Mouse (Mus musculus) embryonic fibroblast, embryonic 13.5 days (primary cell): ENCODE data around the gene a.
"Not testable (repeated sequence)": the region's sequence is repeated elsewhere in the genome, so short reads cannot be mapped to it uniquely, and the experiment has no call there.

Source experiments
- CTCF ChIP-seq: IDR thresholded peaks from 2 replicates; pipeline ENCODE4 v1.5.1; 2011; ENCODE audit warnings: mild to moderate bottlenecking, control low read depth, low read length, moderate library complexity, borderline replicate concordance; ENCODE audit not compliant: insufficient read depth
- POLR2A ChIP-seq: IDR thresholded peaks from 2 replicates; pipeline ENCODE4 v1.6.1; 2011; ENCODE audit warnings: low read depth, mild to moderate bottlenecking, control low read depth, low read length, moderate library complexity

GRCm38 (mm10) chr2:154899412-154899811, 108.2 kb downstream of the a start:
- TF ChIP-seq POLR2A, CTCF: not testable (repeated sequence)
